ENCODE assay signal across 36 mouse cellular contexts in the genomic region with DNA sequence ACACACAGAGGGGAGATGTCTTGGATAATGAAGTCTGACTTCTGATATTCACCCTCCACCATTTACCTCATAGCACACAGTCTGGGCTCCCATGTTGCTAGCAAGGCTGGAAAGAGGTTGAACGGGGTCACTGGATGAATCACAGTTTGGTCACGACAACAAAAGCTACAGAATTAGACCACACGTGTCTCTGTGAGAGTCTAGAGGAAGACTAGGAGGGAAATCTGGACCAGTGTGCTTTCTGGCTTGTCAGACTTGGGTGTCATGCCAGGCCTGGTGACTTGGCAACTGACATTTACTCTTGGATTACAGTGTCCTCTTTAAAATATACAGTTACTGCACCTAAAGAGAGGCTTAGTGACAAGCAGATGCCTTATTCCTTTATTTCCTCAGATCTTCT. TPM values are rescaled to one million over a fixed set of nuclear protein-coding genes. Genes with fewer than 3 reads are reported as not detected.
A peak's percentile ranks its signal among the peaks of the same experiment; 100 is the strongest.
DNase-seq lines count a peak whose midpoint lies in the region; ATAC-seq lines count a peak whose summit lies in the region.
"Had no signal": no experiment of that assay in that cellular context is flagged by ENCODE, and none has a peak within 500 bp of the region (broad histone marks: within the 10 kb centered on the region; RNA-seq: fewer than 3 reads in every experiment).

No protein-coding gene starts in this region.

- no peak overlapping the region for H3K4me2 ChIP-seq in kidney, embryonic 16.5 days (replicated peaks; ENCODE audit: low read depth, low read length)
- H3K4me2 ChIP-seq: embryonic facial prominence, embryonic 13.5 days; heart, embryonic 13.5 days; hindbrain, embryonic 14.5 days; kidney, embryonic 15.5 days; limb, embryonic 13.5 days; liver, embryonic 11.5 days; lung, embryonic 15.5 days; neural tube, embryonic 12.5 days had no signal

- H3K4me1 ChIP-seq in heart, embryonic 10.5 days = no peaks in the 10 kb centered on the region
- H3K4me1 ChIP-seq in kidney, embryonic 16.5 days (ENCODE audit: insufficient read depth, low read length) = no peaks in the 10 kb centered on the region
- H3K4me1 ChIP-seq in hindbrain, embryonic 10.5 days (replicated peaks) = no peaks in the 10 kb centered on the region
- H3K4me1 ChIP-seq: embryonic facial prominence, embryonic 13.5 days; heart, embryonic 13.5 days; kidney, embryonic 15.5 days; limb, embryonic 13.5 days; lung, embryonic 15.5 days; midbrain, embryonic 10.5 days; neural tube, embryonic 12.5 days had no signal

- H3K9ac ChIP-seq in kidney, embryonic 16.5 days (replicated peaks; ENCODE audit: low read length) = no peak overlapping the region
- H3K9ac ChIP-seq: embryonic facial prominence, embryonic 13.5 days; forebrain, postnatal 0 days; heart, embryonic 13.5 days; hindbrain, embryonic 14.5 days; kidney, embryonic 15.5 days; limb, embryonic 13.5 days; lung, embryonic 15.5 days; neural tube, embryonic 12.5 days had no signal

- intact Hi-C loops in heart, postnatal 10 days (cut with DNase I) = no loop called here

- H3K4me3 ChIP-seq in heart, embryonic 10.5 days = no peak overlapping the region
- no peak overlapping the region for H3K4me3 ChIP-seq in kidney, embryonic 16.5 days (ENCODE audit: low read length)
- no peak overlapping the region for H3K4me3 ChIP-seq in hindbrain, embryonic 10.5 days
- H3K4me3 ChIP-seq: embryonic facial prominence, embryonic 13.5 days; heart, embryonic 13.5 days; kidney, embryonic 15.5 days; limb, embryonic 13.5 days; lung, embryonic 15.5 days; midbrain, embryonic 10.5 days; myocyte; neural tube, embryonic 12.5 days had no signal

- DNase-seq in adrenal gland, adult (ENCODE audit: inconsistent age in 2 of 2, low spot score in 1 of 2) = peak; percentile 7 to 52
- no peak for DNase-seq in adrenal gland, postnatal 4 days (ENCODE audit: low spot score in 2 of 2)
- DNase-seq in heart, postnatal 10 days = peak; percentile 29 to 30
- no peak for DNase-seq in heart, embryonic 10.5 days (ENCODE audit: low spot score)
- peak; percentile 3 for DNase-seq in adrenal gland, postnatal 10 days
- peak; percentile 30 for DNase-seq in fibroblast of lung, adult 2 months (ENCODE audit: low read depth)
- DNase-seq in hindbrain, embryonic 10.5 days (ENCODE audit: low spot score) = no peak
- DNase-seq: cerebellum, adult 18-20 months; cerebellum, postnatal 10 days; forebrain, postnatal 0 days; kidney, adult 11 months; kidney, postnatal 4 days had no signal

- no peaks in the 10 kb centered on the region for H3K9me3 ChIP-seq in heart, embryonic 10.5 days
- H3K9me3 ChIP-seq in kidney, embryonic 16.5 days (ENCODE audit: low read length) = no peaks in the 10 kb centered on the region
- H3K9me3 ChIP-seq in hindbrain, embryonic 10.5 days = no peaks in the 10 kb centered on the region
- H3K9me3 ChIP-seq: embryonic facial prominence, embryonic 13.5 days; heart, embryonic 13.5 days; kidney, embryonic 15.5 days; limb, embryonic 13.5 days; lung, embryonic 15.5 days; midbrain, embryonic 10.5 days; neural tube, embryonic 12.5 days had no signal

- no peak overlapping the region for H3K27ac ChIP-seq in heart, embryonic 10.5 days
- no peak overlapping the region for H3K27ac ChIP-seq in kidney, embryonic 16.5 days (ENCODE audit: low read length)
- no peak overlapping the region for H3K27ac ChIP-seq in hindbrain, embryonic 10.5 days
- H3K27ac ChIP-seq: embryonic facial prominence, embryonic 13.5 days; heart, embryonic 13.5 days; hindbrain, embryonic 14.5 days; kidney, embryonic 15.5 days; limb, embryonic 13.5 days; lung, embryonic 15.5 days; midbrain, embryonic 10.5 days; neural tube, embryonic 12.5 days had no signal

- no peak for ATAC-seq in kidney, embryonic 16.5 days (ENCODE audit: low FRiP score, low TSS enrichment)
- ATAC-seq: forebrain, postnatal 0 days; inflammation-experienced regulatory T-cells, adult 6 months; midbrain, embryonic 16.5 days had no signal

- 76% methylated on average over 3 of the region's 3 CpGs for WGBS in heart, embryonic 10.5 days
- WGBS in kidney, embryonic 16.5 days = 68% methylated on average over 3 of the region's 3 CpGs
- 70% methylated on average over 3 of the region's 3 CpGs for WGBS in hindbrain, embryonic 10.5 days

- no peaks in the 10 kb centered on the region for H3K36me3 ChIP-seq in heart, embryonic 10.5 days
- no peaks in the 10 kb centered on the region for H3K36me3 ChIP-seq in kidney, embryonic 16.5 days (ENCODE audit: insufficient read depth, low read length)
- no peaks in the 10 kb centered on the region for H3K36me3 ChIP-seq in hindbrain, embryonic 10.5 days
- H3K36me3 ChIP-seq: embryonic facial prominence, embryonic 13.5 days; heart, embryonic 13.5 days; kidney, embryonic 15.5 days; limb, embryonic 13.5 days; lung, embryonic 15.5 days; midbrain, embryonic 10.5 days; neural tube, embryonic 12.5 days had no signal

- no peaks in the 10 kb centered on the region for H3K27me3 ChIP-seq in heart, embryonic 10.5 days (ENCODE audit: insufficient read depth, poor library complexity, severe bottlenecking)
- H3K27me3 ChIP-seq in kidney, embryonic 16.5 days (ENCODE audit: insufficient read depth, low read length) = no peaks in the 10 kb centered on the region
- H3K27me3 ChIP-seq in hindbrain, embryonic 10.5 days (ENCODE audit: insufficient read depth, poor library complexity, severe bottlenecking) = no peaks in the 10 kb centered on the region
- H3K27me3 ChIP-seq: embryonic facial prominence, embryonic 13.5 days; heart, embryonic 13.5 days; kidney, embryonic 15.5 days; limb, embryonic 13.5 days; lung, embryonic 15.5 days; neural tube, embryonic 12.5 days had no signal

RNA-seq across cellular contexts. Expression of a gene that starts 20.1 kb away (rescaled TPM):
- 1,000 to 10,000 TPM in 1 of 2 experiments, 1 to 10 TPM in 1; 3.4 to 2,030 TPM for total RNA-seq in adrenal gland, postnatal 4 days (2021)
- total RNA-seq in heart, postnatal 10 days (2021) = under 1 TPM in 1 of 2 experiments, not detected in 1; 0.47 TPM
- polyA plus RNA-seq in heart, embryonic 10.5 days (2016; fragmentation: Nextera tagmentation; extraction: Ambion mirVana) = 0.31 and 3.9 TPM in 2 replicates
- total RNA-seq in adrenal gland, postnatal 10 days (2021) = 1 to 10 TPM; 4.0 to 7.5 TPM
- 0.18 and 1.2 TPM in 2 replicates for polyA plus RNA-seq in kidney, embryonic 16.5 days (2015; fragmentation: Nextera tagmentation; extraction: Ambion mirVana)
- not detected in 2 replicates for polyA plus RNA-seq in hindbrain, embryonic 10.5 days (2016; fragmentation: Nextera tagmentation; extraction: Ambion mirVana)
- total RNA-seq: common myeloid progenitor, adult 5-6 weeks; forebrain, postnatal 0 days; gastrocnemius, adult 8-10 months; gastrocnemius, postnatal 4 days; heart, postnatal 14 days; layer of hippocampus, adult 8-10 months; layer of hippocampus, postnatal 25 days; left cerebral cortex, adult 8-10 months; megakaryocyte progenitor cell, adult 5-6 weeks; MEL had no signal
- polyA plus RNA-seq: embryonic facial prominence, embryonic 13.5 days; forebrain, embryonic 11.5 days; hindbrain, embryonic 14.5 days; inflammation-experienced regulatory T-cells, adult 6 months; myocyte; neural tube, embryonic 12.5 days had no signal

RNA-seq across cellular contexts. Expression of a gene that starts 50.9 kb away (rescaled TPM):
- 10 to 100 TPM in 1 of 2 experiments, not detected in 1; 67.8 TPM for total RNA-seq in adrenal gland, postnatal 4 days (2021)
- total RNA-seq in heart, postnatal 10 days (2021) = not detected
- polyA plus RNA-seq in heart, embryonic 10.5 days (2016; fragmentation: Nextera tagmentation; extraction: Ambion mirVana) = 0.11 and 1.4 TPM in 2 replicates
- not detected for total RNA-seq in adrenal gland, postnatal 10 days (2021)
- polyA plus RNA-seq in kidney, embryonic 16.5 days (2015; fragmentation: Nextera tagmentation; extraction: Ambion mirVana) = 0.22 and 0.28 TPM in 2 replicates
- polyA plus RNA-seq in hindbrain, embryonic 10.5 days (2016; fragmentation: Nextera tagmentation; extraction: Ambion mirVana) = not detected in 2 replicates
- total RNA-seq: common myeloid progenitor, adult 5-6 weeks; forebrain, postnatal 0 days; gastrocnemius, adult 8-10 months; gastrocnemius, postnatal 4 days; heart, postnatal 14 days; layer of hippocampus, postnatal 25 days; left cerebral cortex, adult 8-10 months; megakaryocyte progenitor cell, adult 5-6 weeks; MEL had no signal
- polyA plus RNA-seq: embryonic facial prominence, embryonic 13.5 days; forebrain, embryonic 11.5 days; forebrain, postnatal 0 days; inflammation-experienced regulatory T-cells, adult 6 months; limb, embryonic 13.5 days; midbrain, embryonic 10.5 days; midbrain, embryonic 16.5 days; myocyte; neural tube, embryonic 12.5 days had no signal

RNA-seq across cellular contexts. Expression of a gene that starts 56.3 kb away (rescaled TPM):
- 1 to 10 TPM in 1 of 2 experiments, not detected in 1; 3.0 TPM for total RNA-seq in adrenal gland, postnatal 4 days (2021)
- total RNA-seq in heart, postnatal 10 days (2021) = not detected
- polyA plus RNA-seq in heart, embryonic 10.5 days (2016; fragmentation: Nextera tagmentation; extraction: Ambion mirVana) = not detected in 2 replicates
- not detected for total RNA-seq in adrenal gland, postnatal 10 days (2021)
- not detected in 2 replicates for polyA plus RNA-seq in kidney, embryonic 16.5 days (2015; fragmentation: Nextera tagmentation; extraction: Ambion mirVana)
- polyA plus RNA-seq in hindbrain, embryonic 10.5 days (2016; fragmentation: Nextera tagmentation; extraction: Ambion mirVana) = 0.10 and 0.33 TPM in 2 replicates
- total RNA-seq: common myeloid progenitor, adult 5-6 weeks; gastrocnemius, adult 8-10 months; gastrocnemius, postnatal 4 days; heart, postnatal 14 days; megakaryocyte progenitor cell, adult 5-6 weeks; MEL had no signal
- polyA plus RNA-seq: embryonic facial prominence, embryonic 13.5 days; forebrain, embryonic 11.5 days; heart, embryonic 13.5 days; inflammation-experienced regulatory T-cells, adult 6 months; kidney, embryonic 15.5 days; limb, embryonic 13.5 days; liver, embryonic 16.5 days; lung, embryonic 15.5 days; midbrain, embryonic 10.5 days; myocyte had no signal

Comparison
In these comparisons a context has a peak if more than half of its experiments do, and no peak if none do; other contexts are left out.
1. DNase-seq: peak in adrenal gland, adult (2 of 2), heart, postnatal 10 days (2 of 2), adrenal gland, postnatal 10 days (single experiment) and fibroblast of lung, adult 2 months (single experiment); none in adrenal gland, postnatal 4 days (0 of 2), heart, embryonic 10.5 days (single experiment) and hindbrain, embryonic 10.5 days (single experiment).